Mouse (Mus musculus): ENCODE data around the gene Galk2.

DNA sequence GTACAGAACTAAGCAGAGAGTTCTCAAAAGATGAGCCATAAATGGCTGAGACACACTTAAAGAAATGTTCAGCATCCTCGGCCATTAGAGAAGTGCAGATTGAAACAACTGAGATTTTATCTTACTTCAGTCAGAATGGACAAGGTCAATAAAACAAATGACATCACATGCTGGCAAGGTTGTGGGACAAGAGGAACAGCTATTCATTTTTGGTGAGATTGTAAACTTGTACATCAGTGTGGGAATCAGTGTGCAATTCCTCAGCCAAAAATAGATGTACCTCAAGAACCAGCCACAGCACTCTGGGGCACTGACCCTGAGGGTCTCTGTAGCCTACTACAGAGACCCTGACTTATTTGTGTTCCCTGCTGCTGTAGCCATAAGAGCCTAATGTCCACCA, 84.4 kb downstream of the Galk2 start:
- TF ChIP-seq EP300 (IDR thresholded peaks at IDR 0.05; ENCODE audit: low read depth) (no peak), CTCF (IDR thresholded peaks at IDR 0.05; ENCODE audit: low read depth) (no peak)

All from liver, embryonic 14.5 days (tissue).